Mouse (Mus musculus) right cerebral cortex, postnatal 25 days (tissue): ENCODE data around the gene Cyld.

Source experiments
- DNase-seq: peaks from one replicate; pipeline ENCODE4 v3.0.0; 2022

Gene Cyld

GRCm38 (mm10) chr8:88793746-88794614, 97.2 kb downstream of the Cyld start:
- DNase-seq = peak; percentile 23

- DNase-seq = no peak
Observed at GRCm38 (mm10) chr8:88794615-88794907, 97.7 kb downstream of the Cyld start.

- DNase-seq = no peak
Observed at GRCm38 (mm10) chr8:88795896-88796295, 99.1 kb downstream of the Cyld start.

GRCm38 (mm10) chr8:88796651-88797050, 99.8 kb downstream of the Cyld start:
- DNase-seq = no peak
